Mouse (Mus musculus) fat pad, adult 2 months (tissue): ENCODE measurements at regions not wholly inside any gene's neighbourhood (a gene's known extent, or its start where the extent isn't known, plus 50 kb on each side); places are given as distances from the start of the nearest gene placed in this dataset.

Source experiments
- DNase-seq: peaks from one replicate; pipeline ENCODE4 v3.0.0-alpha.2; 2011; ENCODE audit warnings: low read depth, low spot score; ENCODE audit errors: extremely low read depth

DNA sequence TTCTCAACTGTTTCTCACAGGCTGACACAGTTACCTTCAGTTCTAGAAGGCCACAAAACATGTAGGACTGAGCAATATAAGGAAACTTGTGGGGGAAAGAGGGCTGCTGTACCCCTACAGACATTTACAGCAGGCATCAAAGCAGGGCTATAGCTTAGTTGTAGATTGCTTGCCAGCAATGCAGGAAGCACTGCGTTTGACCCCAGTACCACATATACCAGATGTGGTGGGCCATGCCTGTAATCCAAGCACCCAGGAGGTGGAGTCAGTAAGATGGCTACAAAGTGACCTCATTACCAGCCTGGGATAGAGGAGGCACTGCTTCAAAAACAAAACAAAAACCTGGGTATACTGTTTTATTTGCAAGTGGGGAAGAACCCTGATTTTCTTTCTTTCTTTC lies 165.3 kb upstream of the Bcl6 start:
- DNase-seq = no peak

DNA sequence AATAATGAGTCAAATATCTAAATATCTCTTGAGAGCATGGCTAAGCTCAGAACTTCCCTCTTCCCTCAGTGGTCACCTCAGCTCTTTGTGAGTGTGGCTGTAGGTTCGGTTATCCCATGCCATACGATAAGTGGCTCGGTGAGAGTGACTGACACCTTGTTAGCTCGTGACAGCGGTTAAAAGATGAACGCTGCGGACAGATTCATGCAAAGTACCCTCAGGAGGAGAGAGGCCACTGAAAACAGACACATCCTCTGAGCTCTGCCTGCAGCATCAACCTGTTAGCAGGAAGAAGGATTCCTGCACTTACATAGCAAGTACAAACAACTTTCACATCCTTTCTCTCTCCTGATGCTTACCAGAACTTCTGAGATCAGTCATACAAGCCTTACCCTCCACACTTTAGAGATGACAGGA lies 163.2 kb upstream of the Bcl6 start:
- DNase-seq = no peak

DNA sequence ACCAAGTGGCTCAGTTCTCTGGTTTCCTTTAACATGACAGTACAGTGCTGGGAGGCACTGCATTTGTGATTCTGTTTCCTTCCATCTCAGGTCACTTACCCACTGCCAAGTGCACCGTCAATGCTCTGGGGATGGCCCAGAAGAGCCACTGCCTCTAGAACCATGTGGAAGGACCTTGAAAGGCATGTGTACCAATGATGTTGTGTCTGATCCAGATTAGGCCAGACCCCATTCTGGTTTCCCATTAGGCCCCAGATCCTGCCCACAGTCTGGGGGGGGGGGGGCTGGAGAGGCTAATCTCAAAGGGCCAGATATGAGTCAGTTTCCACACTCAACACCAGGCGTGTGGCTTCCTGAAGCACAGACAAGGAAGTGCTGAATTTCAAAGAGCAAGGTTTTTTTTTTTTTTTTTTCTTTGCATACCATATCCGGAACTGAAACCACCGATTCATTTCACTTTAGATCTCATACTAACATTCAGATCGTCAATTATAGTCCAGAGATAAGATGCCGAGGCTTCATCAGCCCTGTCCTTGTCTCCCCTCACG lies 162.6 kb upstream of the Bcl6 start:
- no peak for DNase-seq

DNA sequence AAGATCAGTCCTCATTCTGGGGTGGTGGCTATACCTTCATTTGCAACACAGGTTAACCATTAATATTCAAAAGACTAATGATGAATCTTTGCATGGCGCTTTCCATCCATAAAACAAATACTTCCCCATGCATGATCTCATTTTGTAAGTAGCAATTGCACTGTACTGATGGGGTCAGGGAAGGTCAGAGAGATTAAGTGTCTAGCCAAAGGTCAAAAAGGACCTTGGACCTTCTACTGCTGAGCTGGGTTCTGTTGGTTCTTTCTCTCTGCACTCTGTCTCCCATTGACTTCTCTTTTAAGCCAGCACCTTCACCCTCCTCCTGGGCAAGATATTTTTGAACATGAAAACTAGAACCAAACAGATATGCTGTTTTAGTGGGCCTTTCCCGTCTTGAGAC lies 161.9 kb upstream of the Bcl6 start:
- DNase-seq = no peak

DNA sequence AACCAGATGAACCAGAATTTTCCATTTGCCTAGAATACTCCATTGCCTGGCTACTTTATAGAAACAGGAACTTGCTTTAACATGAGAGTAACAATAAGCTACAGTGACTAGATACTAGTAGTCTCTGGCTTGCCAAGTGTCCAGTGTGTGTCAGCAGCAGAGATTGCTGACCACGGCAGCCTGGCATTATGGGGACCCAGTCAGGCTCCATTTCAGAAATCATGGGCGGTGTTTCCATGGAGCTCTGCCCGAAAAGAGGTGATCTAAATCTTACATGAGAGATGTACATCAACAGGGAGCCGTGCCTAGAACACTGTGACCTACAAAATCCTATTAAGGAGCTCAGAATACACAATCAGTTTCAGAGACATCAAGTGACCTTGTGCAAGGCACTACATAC lies 160.8 kb upstream of the Bcl6 start:
- no peak for DNase-seq

DNA sequence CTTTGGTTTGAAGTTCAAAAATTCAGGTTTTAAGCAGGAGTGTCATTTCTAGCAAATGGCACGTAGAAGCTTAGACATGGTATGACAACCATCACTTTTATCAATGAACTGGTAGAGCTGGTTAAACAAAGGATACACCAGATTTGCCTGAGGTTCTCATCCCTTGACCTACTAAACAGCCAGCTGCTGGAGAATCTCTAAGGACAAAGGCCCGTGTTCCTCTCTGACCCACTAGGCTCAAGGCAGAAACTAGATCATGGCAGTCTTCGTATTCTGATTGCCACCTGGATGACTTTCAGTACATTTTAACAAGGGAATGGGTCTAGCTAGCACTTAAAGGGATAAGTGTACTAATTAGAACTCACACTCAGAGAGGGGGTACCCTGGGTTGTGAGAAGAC lies 155.2 kb upstream of the Bcl6 start:
- peak; percentile 91 for DNase-seq

DNA sequence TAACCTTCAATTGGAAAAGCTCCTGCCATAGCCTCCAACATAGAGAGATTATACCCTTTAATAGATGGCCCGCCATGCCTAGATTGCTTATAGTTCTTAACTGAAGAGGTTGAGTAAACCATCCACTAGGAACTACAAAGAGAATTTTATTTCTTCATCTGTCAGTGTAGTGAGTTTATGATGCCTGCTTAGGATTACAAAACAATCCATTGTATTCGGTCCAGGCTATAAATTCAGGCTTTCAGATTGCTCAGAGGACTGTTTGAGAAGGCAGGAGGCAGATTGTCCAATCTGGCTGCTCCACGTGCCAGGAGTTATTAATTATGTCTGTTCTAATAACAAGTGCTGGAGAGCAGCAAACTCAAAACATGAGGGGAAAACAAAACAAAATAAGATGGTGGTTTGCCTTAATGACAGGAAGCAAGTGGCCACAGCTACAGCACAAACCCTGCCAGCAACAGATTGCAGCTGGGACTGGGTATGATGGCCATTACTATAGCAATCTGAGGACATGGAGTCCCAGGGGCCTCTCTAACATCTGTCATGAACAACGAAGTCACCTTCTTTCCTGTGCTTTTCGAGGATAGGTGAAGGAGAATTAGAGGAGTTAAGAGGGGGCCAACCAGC lies 154.4 kb upstream of the Bcl6 start:
- DNase-seq = peak; percentile 98

DNA sequence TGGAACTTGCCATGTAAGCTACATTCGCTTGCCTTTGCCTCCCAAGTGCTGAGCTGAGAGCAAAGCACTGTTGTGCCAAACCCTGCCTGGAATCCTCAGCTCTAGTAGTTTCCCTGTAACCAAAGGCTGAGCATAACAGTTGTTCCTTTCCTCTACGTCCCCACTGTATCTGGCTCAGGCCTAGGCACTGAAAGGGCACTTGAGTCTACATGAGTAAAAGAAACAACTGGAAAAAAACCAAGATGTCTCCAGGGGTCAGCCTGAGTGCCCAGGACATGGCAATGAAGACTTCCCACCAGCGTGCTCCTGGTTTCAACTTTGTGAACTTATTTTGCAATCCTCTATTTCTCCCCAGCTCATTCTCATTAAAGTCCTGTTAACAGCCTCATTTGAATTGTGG lies 150.5 kb upstream of the Bcl6 start:
- no peak for DNase-seq

DNA sequence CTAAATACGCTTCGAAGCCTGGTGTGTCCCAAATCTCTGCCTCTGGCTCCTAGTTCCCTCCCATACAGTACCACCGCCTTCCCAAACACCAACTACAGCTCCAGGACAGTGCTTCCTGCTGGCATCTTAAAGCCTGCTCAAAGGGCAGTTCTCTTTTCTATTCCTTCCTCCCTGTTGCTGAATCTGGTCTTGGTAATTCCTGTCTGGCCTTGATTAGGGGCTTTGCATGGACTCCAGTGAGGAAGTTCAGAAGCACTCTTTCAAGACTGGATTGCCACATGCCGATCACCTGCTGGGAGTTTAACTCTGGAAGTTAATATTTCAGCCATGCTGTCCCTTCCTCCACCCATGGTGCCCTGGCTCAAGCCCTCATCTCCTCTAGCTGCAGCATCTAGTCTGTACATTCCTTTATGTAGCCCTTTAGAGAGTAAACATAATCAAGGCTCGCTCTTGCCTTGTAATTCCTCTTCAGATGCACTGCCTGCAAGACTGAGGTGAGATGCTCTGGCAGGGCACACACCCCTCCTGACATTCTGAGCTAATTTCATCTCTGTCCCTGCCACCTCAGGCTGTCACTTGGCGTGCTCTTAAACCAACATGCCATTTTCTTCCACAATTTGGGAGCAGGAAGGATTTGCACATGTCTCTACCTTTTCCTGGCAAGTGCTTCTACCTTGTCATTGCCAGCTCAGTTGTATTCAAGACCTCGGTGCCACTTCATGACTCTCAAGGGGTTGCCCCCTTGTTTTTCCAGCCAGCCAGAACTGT lies 148.8 kb upstream of the Bcl6 start:
- no peak for DNase-seq

DNA sequence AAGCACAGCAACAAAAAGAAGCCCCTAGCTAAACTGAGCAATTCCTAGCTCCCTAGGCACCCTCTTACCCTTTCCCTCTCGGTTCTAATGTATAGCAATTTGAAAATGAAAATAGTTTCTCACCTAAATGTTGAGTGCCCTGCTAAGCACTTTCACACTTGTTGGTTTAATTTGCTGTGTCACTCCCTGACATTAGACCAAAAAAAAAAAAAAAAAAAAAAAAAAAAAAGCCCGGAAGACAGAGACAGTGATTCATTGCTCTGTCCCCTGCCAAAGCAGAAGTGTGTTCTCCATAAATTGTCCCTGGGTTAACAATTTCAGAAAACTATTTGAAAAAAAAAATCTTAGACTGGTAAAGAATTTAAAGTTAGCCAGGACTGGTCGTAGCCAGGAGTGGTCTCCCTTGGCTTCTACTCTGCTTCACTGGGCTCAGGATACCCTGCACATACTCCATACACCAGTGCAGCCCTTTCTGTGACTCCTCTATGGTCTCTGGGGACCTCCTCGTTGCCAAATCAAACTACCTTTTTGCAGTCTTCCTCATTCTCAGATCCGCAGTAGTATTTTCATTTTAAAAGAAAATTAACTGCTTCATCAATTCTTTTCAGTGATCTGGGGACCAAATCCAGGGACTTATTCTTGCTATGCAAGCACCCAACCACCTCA lies 148.0 kb upstream of the Bcl6 start:
- DNase-seq = no peak

DNA sequence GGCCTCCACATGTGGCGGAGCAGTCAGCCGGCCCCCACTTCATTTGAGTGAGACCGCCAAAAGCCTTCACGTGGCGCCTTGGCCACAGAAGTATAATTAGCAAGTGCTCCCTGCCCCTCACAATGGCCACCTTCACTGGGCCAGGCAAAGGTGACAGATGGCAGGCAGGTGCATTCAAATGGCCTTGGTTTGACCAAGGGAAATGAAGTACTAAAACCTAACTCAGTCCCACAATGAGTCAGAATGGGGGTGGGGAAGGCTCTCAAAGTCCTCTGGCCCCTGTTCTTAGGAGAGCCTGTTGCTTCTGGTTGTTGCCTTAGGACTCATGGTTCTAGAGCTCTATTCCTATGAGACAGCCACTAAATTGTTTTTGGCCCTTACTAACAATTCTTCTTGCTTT lies 147.2 kb upstream of the Bcl6 start:
- no peak for DNase-seq

DNA sequence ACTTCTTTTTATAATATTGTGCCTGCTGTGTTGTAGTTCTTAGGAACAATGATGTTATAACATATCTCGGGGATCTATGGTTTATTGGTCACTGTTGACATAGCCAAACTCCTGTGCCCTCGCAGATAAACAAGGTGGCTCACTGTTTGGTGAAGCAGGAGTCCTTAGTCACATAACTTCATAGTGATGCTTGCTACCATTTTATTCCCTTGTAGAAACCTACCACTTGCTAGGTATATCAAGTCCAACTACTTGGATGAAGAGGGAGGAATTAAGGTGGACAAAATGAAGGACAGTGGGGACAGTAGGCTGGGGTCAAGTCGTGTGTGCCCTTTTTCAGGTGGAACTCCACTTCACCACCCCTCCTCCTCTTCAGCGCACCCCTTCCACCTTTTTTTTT lies 146.7 kb upstream of the Bcl6 start:
- DNase-seq = no peak

DNA sequence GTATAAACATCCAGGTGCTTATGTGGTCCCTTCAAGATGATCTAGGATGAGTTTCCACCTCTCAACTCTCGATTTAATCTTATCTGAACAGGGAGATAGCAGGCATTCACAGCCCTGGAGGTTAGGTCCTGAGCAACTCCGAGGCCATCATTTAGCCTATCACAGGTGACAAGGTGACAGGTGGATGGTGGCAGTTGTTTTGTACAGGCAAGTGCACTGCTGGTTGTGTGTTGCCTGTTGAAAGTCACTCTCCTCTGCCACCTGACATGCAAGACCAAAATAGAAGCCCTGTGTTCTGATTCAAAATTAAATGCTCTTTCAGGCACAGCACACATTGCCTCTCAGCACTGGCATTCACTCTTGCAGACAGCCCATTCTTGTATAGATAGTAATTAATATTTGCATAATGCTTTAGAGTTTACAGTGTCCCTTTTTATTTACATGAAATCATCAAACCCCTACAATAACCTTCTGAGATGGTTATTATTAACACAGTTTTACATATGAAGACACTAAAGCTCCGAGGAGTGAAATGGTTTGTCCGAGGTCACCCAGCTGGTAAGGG lies 145.9 kb upstream of the Bcl6 start:
- DNase-seq = no peak

DNA sequence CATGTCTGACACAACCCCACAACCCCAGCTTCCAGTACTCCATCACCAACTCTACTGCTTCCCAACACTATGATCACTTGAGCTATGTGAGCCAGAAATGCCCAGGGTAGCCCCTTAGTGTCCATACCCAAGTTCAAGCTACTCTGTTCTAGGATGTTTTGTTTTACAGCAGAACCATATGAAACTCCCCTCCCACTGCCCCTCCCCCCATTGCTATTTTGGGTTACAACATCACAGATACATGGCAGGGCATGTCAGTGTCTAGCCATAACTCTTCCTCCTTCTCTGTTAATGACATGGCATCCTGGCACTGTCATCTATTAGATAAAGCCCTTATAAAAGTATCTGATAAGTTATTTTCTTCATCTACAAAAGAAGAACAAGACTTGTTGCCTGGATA lies 142.0 kb upstream of the Bcl6 start:
- no peak for DNase-seq

DNA sequence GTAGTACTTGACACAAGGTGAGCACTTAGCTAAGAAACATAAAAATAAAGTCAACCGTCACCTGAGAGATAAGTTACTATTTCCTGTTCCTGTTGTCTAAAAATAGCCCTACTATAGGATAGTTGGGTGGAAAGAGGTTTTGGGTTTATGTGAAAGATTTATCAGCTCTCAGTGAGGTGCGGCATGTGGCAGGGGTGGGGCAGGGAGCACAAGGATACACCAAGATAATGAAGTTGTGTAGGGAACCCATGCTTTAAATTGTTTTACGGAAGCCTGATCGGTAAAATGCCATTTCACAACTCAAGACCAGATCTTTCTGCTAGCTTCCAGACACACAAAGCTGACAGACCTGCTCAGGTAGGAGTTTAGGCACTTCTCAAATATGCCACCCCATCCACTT lies 141.0 kb upstream of the Bcl6 start:
- no peak for DNase-seq

DNA sequence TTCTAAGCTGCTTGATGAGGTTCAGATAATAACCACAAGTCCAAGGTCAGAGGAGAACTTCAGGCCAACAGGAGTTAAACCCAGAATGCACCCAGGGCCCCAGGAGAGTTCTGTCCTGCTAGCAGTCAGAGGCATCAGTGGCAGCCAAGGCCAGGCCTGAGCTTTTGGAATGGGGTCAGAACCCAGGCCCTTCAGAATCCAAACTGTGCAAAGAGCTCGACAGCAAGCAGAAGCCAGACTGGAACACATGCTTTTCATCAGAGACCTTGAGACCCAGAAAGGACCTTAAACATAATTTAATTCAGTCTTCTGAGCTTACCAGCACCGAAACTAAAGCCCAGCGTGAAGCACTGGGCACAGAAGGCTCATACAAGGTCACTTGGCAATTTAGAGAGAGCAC lies 139.9 kb upstream of the Bcl6 start:
- DNase-seq = no peak

DNA sequence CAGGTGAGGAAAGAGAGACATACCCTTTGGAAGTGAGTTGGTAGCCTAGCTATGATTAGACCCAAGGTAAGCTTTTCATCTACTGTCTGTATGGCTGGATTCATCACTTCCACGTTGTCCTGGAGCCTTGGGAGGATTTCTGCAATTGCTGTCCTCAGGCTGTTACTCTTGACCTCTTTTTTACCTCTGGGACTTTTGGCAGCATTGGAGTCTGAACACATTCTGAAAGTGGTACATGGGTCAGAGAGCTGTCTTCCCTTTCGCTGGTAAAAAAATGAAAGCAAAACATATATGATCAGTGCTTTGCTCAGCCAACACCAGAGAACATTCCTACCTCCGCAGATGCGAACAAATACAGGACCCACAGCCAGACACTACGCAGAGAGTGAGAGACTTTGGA lies 136.1 kb upstream of the Bcl6 start:
- DNase-seq = no peak

DNA sequence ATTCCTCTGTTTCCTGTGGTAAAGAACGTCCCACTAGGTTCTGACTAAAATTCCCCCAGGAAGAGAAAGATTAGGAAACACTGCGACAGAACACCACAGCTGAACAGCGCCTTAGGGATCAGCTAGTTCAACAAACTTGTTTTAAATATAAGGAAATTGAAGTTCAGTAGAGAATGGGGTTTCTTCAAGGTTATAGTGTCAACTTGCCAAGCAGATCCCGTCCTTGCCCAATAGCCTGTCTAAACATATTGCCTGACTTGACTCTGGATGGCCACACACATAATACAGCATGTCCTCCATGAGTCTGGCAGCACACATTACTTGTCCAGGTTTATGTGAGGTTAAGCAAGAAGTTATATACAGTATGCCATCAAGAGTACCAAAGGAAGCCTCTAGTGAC lies 135.4 kb upstream of the Bcl6 start:
- DNase-seq = peak; percentile 98

DNA sequence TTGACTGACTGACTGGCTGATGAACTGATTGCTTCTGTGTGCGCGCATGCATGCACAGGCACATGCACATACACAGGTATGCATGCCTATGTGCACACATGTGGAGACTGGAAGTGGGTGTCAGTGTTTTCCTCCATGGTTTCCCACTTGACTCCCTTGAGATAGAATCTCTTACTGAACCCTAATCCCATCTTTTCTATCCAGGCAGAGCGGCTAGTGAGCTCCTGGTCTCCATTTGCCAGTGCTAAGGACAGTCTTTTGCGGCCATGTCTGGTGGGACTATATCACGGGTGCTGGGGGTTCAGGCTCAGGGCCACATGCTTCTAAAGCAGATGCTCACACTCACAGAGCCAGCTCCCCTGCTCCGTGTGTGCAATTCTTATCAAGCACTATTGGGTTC lies 133.0 kb upstream of the Bcl6 start:
- no peak for DNase-seq

DNA sequence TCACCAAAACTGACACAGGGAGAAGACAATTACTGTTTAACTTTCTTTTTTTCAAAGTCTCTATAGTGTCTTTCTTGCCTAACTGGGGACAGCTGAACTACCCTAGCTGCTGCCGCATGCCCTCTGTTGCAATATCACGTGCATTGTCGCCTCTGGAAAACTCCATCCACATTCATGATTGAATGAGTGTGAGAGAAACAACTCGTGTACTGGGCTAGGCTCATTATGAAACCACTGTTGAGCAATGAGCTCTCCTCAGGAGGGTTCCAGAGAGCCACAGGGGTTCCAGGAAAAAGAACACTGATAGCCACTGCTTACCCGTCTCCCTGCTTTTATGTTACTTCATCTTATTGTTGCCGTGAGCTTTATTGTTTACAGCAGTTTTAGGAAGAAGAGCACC lies 132.2 kb upstream of the Bcl6 start:
- DNase-seq = peak; percentile 89

DNA sequence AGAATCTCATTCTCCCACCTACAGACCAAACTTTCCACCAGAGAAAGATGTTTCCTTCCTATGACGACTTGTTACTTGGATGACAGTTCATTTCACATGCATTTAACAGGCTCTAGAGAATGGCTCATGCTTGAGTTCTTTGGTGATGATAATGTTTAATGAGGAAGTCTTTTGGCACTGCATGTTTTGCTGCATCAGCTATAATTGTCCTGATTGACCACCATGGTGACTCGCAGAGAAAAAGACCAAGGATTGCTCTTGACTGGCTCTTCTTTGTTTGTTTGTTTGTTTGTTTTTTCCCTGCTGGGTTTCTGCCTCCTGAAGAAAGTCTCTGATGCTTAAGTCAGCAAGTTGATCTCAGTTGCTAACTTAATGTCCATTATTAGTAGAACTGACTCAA lies 129.8 kb upstream of the Bcl6 start:
- DNase-seq = no peak
